In genomic region chr4:29102373-29102772, GRCm38 (mm10) we compare ENCODE assay signal across 16 mouse cellular contexts.
"Had no signal": no experiment of that assay in that cellular context is flagged by ENCODE, and none has a peak within 500 bp of the region (broad histone marks: within the 10 kb centered on the region; RNA-seq: fewer than 3 reads in every experiment).

No protein-coding gene starts in this region.

- H3K27me3 ChIP-seq: limb, embryonic 13.5 days; midbrain, embryonic 12.5 days; neural tube, embryonic 15.5 days had no signal

- H3K27ac ChIP-seq: layer of hippocampus, adult 2 months; limb, embryonic 13.5 days; liver, embryonic 14.5 days; midbrain, embryonic 12.5 days; neural tube, embryonic 15.5 days; stomach, postnatal 0 days had no signal

- H3K9ac ChIP-seq: limb, embryonic 13.5 days; liver, embryonic 14.5 days; midbrain, embryonic 12.5 days; neural tube, embryonic 15.5 days had no signal

- DNase-seq: kidney, adult 18-20 months; kidney, postnatal 10 days; kidney, postnatal 4 days; left cerebral cortex, postnatal 4 days; lung, adult 18-20 months; lung, postnatal 14 days; right cerebral cortex, adult 18-20 months; right cerebral cortex, postnatal 25 days; thymus, postnatal 25 days had no signal

- H3K4me1 ChIP-seq: neural tube, embryonic 15.5 days had no signal

- H3K9me3 ChIP-seq: limb, embryonic 13.5 days; midbrain, embryonic 12.5 days; neural tube, embryonic 15.5 days had no signal

- H3K36me3 ChIP-seq: limb, embryonic 13.5 days; midbrain, embryonic 12.5 days; neural tube, embryonic 15.5 days had no signal

- H3K4me2 ChIP-seq: limb, embryonic 13.5 days; midbrain, embryonic 12.5 days; neural tube, embryonic 15.5 days had no signal

- H3K4me3 ChIP-seq: layer of hippocampus, adult 2 months; limb, embryonic 13.5 days; midbrain, embryonic 12.5 days; myocyte; neural tube, embryonic 15.5 days had no signal
